Mouse (Mus musculus): Measurements from ENCODE around the gene Prdm8.
A peak's percentile ranks its signal among the peaks of the same experiment; 100 is the strongest.

DNA sequence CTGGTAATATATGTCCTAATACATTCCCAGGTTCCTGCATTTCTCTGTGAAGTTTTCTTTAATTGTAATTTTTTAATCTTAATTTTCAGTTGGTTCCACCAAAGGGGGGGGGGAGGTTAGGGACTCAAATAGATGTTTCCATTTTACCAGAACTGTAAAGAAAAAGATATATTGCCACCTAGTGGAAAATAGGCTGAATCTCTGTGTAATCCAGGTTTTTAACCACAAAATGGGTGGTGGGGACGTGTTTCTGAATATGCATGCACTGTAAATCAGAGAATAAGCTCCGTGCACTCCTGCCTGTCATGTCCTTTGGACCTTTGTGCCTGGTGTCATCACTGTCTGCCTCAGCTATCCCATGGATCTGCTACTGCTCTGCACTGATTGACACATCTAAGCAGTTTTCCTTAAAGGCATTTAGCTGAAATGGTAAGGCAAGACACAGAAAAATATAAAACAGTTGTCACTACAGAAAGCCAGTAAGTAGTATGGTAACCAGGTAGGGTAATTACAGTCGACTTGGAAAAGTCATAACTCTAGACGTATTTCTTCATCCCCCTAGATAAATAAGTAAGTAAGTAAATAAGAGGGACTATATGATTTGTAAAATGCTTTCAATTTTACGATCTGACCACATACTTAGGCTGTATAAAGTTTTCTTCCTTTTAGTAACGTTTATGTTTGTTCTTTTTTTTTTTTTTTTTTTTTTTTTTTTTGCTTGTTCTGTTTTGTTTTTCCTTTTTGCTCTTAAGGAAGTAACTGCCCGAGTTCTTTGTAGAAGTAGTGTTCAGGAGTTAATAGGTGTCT, 31.6 kb downstream of the Prdm8 start:
- peak; percentile 57 for TF ChIP-seq CTCF (IDR thresholded peaks at IDR 0.05)
- no peak for TF ChIP-seq POLR2A (IDR thresholded peaks at IDR 0.05; ENCODE audit: insufficient read depth, low read depth, low read length)

Measured in heart, adult 2 months (tissue).